Mouse (Mus musculus) small intestine, adult 2 months (tissue): ENCODE results near the gene Gdf15.

Experiments used
- CTCF ChIP-seq: fragments of 200-500 bp; IDR thresholded peaks from 2 replicates; pipeline ENCODE4 v1.5.1; 2012; ENCODE audit warnings: low read depth, mild to moderate bottlenecking, control low read depth, inconsistent platforms, low read length, moderate library complexity, mixed read lengths; ENCODE audit not compliant: insufficient replicate concordance, insufficient read length; ENCODE audit errors: extremely low read depth
- POLR2A ChIP-seq: fragments of 200-500 bp; IDR thresholded peaks from 2 replicates; pipeline ENCODE4 v1.6.1; 2012; ENCODE audit warnings: low read depth, mild to moderate bottlenecking, control low read depth, inconsistent platforms, low read length, moderate library complexity

DNA sequence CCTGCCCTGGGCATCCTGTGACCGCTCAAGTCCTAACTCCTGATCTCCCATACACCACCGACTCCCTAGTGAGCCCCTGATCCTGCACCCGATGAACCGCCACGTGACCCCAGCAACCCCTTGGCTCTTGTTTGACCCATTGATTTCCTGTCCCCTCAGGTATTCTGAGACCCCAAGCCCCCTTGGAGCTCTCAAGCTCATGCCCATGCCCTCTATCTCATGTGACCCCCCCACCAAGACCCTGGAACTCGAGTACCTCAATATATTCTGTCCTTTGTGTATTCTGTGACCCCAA, 24.7 kb downstream of the Gdf15 start:
- TF ChIP-seq CTCF, result no peak
- no peak for TF ChIP-seq POLR2A
